Mouse (Mus musculus) MEL (cell line): Measurements from ENCODE around the gene Taf1c. TPM values are rescaled to one million over a fixed set of nuclear protein-coding genes. Genes with fewer than 3 reads are reported as not detected.

Experiments
- DNase-seq: peaks from one replicate; pipeline ENCODE4 v3.0.0; 2011; ENCODE audit warnings: low read depth, low spot score
- H3K27ac ChIP-seq: 2 replicates; pipeline ENCODE4 v1.5.1; 2012; ENCODE audit warnings: low read depth, mild to moderate bottlenecking, control low read depth, low read length, moderate library complexity; ENCODE audit not compliant: control insufficient read depth
- H3K27me3 ChIP-seq, 2 experiments: fragments of 150-350 bp in 1 of 2; sonication (generic) in 1 of 2; 2 replicates each; pipeline ENCODE4 v1.6.1; 2012; ENCODE audit warnings: low read length in 2 of 2, mild to moderate bottlenecking in 2 of 2, improper control_type of control experiment in 1 of 2, moderate library complexity in 1 of 2; ENCODE audit not compliant: insufficient read depth in 2 of 2, control insufficient read depth in 1 of 2
- H3K36me3 ChIP-seq, 2 experiments: 2 replicates each; pipeline ENCODE4 v1.6.1; 2012 to 2014; ENCODE audit warnings: low read length in 2 of 2, improper control_type of control experiment in 1 of 2, inconsistent platforms in 1 of 2, mild to moderate bottlenecking in 1 of 2; ENCODE audit not compliant: insufficient read depth in 2 of 2, control insufficient read depth in 1 of 2
- H3K4me1 ChIP-seq, 2 experiments: fragments of 150-350 bp in 1 of 2; sonication (generic) in 1 of 2; 2 replicates each; pipeline ENCODE4 v1.6.1; 2012; ENCODE audit warnings: low read length in 2 of 2, improper control_type of control experiment in 1 of 2, mild to moderate bottlenecking in 1 of 2; ENCODE audit not compliant: insufficient read depth in 2 of 2, control insufficient read depth in 1 of 2
- H3K4me3 ChIP-seq, 2 experiments: fragments of 150-350 bp in 1 of 2; sonication (generic) in 1 of 2; 2 replicates each; pipeline ENCODE4 v1.5.1; 2012; ENCODE audit warnings: low read depth in 2 of 2, low read length in 2 of 2, mild to moderate bottlenecking in 2 of 2, moderate library complexity in 2 of 2, control low read depth in 1 of 2, improper control_type of control experiment in 1 of 2; ENCODE audit not compliant: control insufficient read depth in 1 of 2, insufficient read depth in 1 of 2
- H3K79me2 ChIP-seq: 2 replicates; pipeline ENCODE4 v1.6.1; 2012; ENCODE audit warnings: mild to moderate bottlenecking, low read length, moderate library complexity; ENCODE audit not compliant: control insufficient read depth, poor library complexity, insufficient read depth
- H3K9ac ChIP-seq: 2 replicates; pipeline ENCODE4 v1.6.1; 2012; ENCODE audit warnings: low read depth, mild to moderate bottlenecking, control low read depth, low read length, moderate library complexity; ENCODE audit not compliant: control insufficient read depth, poor library complexity, severe bottlenecking
- H3K9me3 ChIP-seq: fragments of 150-350 bp; sonication (generic); replicated peaks from 2 replicates; pipeline ENCODE4 v1.6.1; 2012; ENCODE audit warnings: mild to moderate bottlenecking, low read length, improper control_type of control experiment, moderate library complexity; ENCODE audit not compliant: insufficient read depth
- CTCF ChIP-seq, 3 experiments: IDR thresholded peaks in 2 of 3; conservative IDR thresholded peaks in 1 of 3; 2 replicates each; pipeline ENCODE4 v1.5.1; 2011 to 2012; ENCODE audit warnings: low read length in 3 of 3, low read depth in 2 of 3, mild to moderate bottlenecking in 2 of 3, improper control_type of control experiment in 1 of 3, inconsistent platforms in 1 of 3, mixed read lengths in 1 of 3, moderate library complexity in 1 of 3; ENCODE audit not compliant: control insufficient read depth in 1 of 3, insufficient read depth in 1 of 3, poor library complexity in 1 of 3, severe bottlenecking in 1 of 3
- ELF1 ChIP-seq: IDR thresholded peaks from 2 replicates; pipeline ENCODE4 v1.6.1; 2014; ENCODE audit warnings: low read depth, mild to moderate bottlenecking, inconsistent platforms, low read length, improper control_type of control experiment, moderate library complexity
- HCFC1 ChIP-seq: IDR thresholded peaks from 2 replicates; pipeline ENCODE4 v1.6.1; 2012; ENCODE audit warnings: low read depth, mild to moderate bottlenecking, inconsistent platforms, low read length, improper control_type of control experiment, moderate library complexity
- KAT2A ChIP-seq: conservative IDR thresholded peaks from 2 replicates; pipeline ENCODE4 v1.6.1; 2012; ENCODE audit warnings: low read depth, low read length, improper control_type of control experiment, inconsistent platforms
- MAFK ChIP-seq: IDR thresholded peaks from 2 replicates; pipeline ENCODE4 v1.6.1; 2011; ENCODE audit warnings: low read depth, mild to moderate bottlenecking, low read length, improper control_type of control experiment, borderline replicate concordance
- MAZ ChIP-seq: IDR thresholded peaks from 2 replicates; pipeline ENCODE4 v1.6.1; 2012; ENCODE audit warnings: low read depth, mild to moderate bottlenecking, inconsistent platforms, low read length, improper control_type of control experiment
- MXI1 ChIP-seq: IDR thresholded peaks from 2 replicates; pipeline ENCODE4 v1.6.1; 2011; ENCODE audit warnings: mild to moderate bottlenecking, low read depth, low read length, improper control_type of control experiment
- MYC ChIP-seq: IDR thresholded peaks from 2 replicates; pipeline ENCODE4 v1.6.1; 2011; ENCODE audit warnings: low read depth, mild to moderate bottlenecking, low read length, improper control_type of control experiment, moderate library complexity
- NELFE ChIP-seq: IDR thresholded peaks from 2 replicates; pipeline ENCODE4 v1.6.1; 2011; ENCODE audit warnings: low read depth, low read length, improper control_type of control experiment
- RAD21 ChIP-seq: IDR thresholded peaks from 2 replicates; pipeline ENCODE4 v1.6.1; 2011; ENCODE audit warnings: mild to moderate bottlenecking, low read depth, low read length, improper control_type of control experiment
- SMC3 ChIP-seq: IDR thresholded peaks from 2 replicates; pipeline ENCODE4 v1.6.1; 2011; ENCODE audit warnings: low read depth, low read length, improper control_type of control experiment
- TAL1 ChIP-seq: IDR thresholded peaks from 2 replicates; pipeline ENCODE4 v1.6.1; 2012; ENCODE audit warnings: mild to moderate bottlenecking, inconsistent platforms, low read length, moderate library complexity, mixed read lengths
- ZC3H11A ChIP-seq: IDR thresholded peaks from 2 replicates; pipeline ENCODE4 v1.6.1; 2012; ENCODE audit warnings: low read depth, mild to moderate bottlenecking, inconsistent platforms, low read length, improper control_type of control experiment
- ZKSCAN1 ChIP-seq: IDR thresholded peaks from 2 replicates; pipeline ENCODE4 v1.6.1; 2012; ENCODE audit warnings: low read depth, mild to moderate bottlenecking, inconsistent platforms, low read length, improper control_type of control experiment, moderate library complexity
- ZMIZ1 ChIP-seq: IDR thresholded peaks from 2 replicates; pipeline ENCODE4 v1.6.1; 2012; ENCODE audit warnings: low read depth, mild to moderate bottlenecking, inconsistent platforms, low read length, improper control_type of control experiment, moderate library complexity
- ZNF384 ChIP-seq: IDR thresholded peaks from 2 replicates; pipeline ENCODE4 v1.6.1; 2012; ENCODE audit warnings: low read depth, mild to moderate bottlenecking, inconsistent platforms, low read length, improper control_type of control experiment
- polyA plus RNA-seq, 2 experiments: library from polyadenylated mRNA; stranded (reverse) in 1 of 2; unstranded in 1 of 2; fragments of >175 nt in 1 of 2; fragments of >200 nt in 1 of 2; gene quantifications; 2 replicates each; pipeline versions ENCODE4 v1.2.1 to v1.2.4; 2012; ENCODE audit warnings: low replicate concordance in 2 of 2, low read depth in 1 of 2; ENCODE audit not compliant: insufficient read length in 2 of 2, insufficient read depth in 1 of 2, missing spikeins in 1 of 2
- total RNA-seq: library from RNA; depleted of rRNA; stranded (reverse); fragments of 300-350 nt; gene quantifications from 2 replicates; pipeline ENCODE4 v1.2.3, GENCODE M21; 2012

Gene Taf1c
- total and polyA plus RNA-seq, 3 experiments, result 28.8 to 32.0 TPM; not detected in 1

- Histone ChIP-seq H3K4me1 (no peaks in the 10 kb centered on the region), H3K79me2 (no peaks in the 10 kb centered on the region), H3K27ac (no peak within 1 kb of the TSS), H3K27me3 (no peaks in the 10 kb centered on the region; a peak in 1 of 4 replicates), H3K9me3 (no peaks in the 10 kb centered on the region), H3K36me3 (no peaks in the 10 kb centered on the region), H3K9ac (no peak within 1 kb of the TSS), H3K4me3 (no peak within 1 kb of the TSS)
- TF ChIP-seq NELFE (no peak), ZMIZ1 (no peak), MAFK (no peak), MXI1 (no peak), KAT2A (no peak), TAL1 (no peak)
- DNase-seq, result no peak
Measured at GRCm38 (mm10) chr8:119612471-119612870, 7.4 kb upstream of the Taf1c start, which contains the start of gene Adad2. Gene Adad2 (plus strand): TSS chr8:119612747.

- H3K9ac ChIP-seq, result no peak overlapping the region
- H3K79me2 ChIP-seq, result peaks cover 16% of the 10 kb centered on the region
- peak; percentile 65 for DNase-seq
- H3K9me3 ChIP-seq, result no peaks in the 10 kb centered on the region
- H3K4me3 ChIP-seq, result no peak overlapping the region
- H3K36me3 ChIP-seq, result peaks cover 0 to 6% of the 10 kb centered on the region in 2 experiments; a peak in 1 of 4 replicates
- no peak overlapping the region for H3K27ac ChIP-seq
- TF ChIP-seq ZKSCAN1 (no peak), HCFC1 (peak; percentile 46; the same call in 1 of the 2 replicates), ZC3H11A (peak; percentile 21; the same call in 1 of the 2 replicates), MAZ (no peak), ZNF384 (peak; percentile 91), CTCF (IDR thresholded peaks at IDR 0.05 in 2 of 3, conservative IDR thresholded peaks at IDR 0.05 in 1 of 3; ENCODE audit: control insufficient read depth in 1 of 3, insufficient read depth in 1 of 3, low read depth in 2 of 3, low read length in 3 of 3, poor library complexity in 1 of 3, severe bottlenecking in 1 of 3) (peak; percentile 33 to 55 (median 35); a peak in 4 of 6 replicates), ELF1 (no peak), MXI1 (peak; percentile 42; the same call in 1 of the 2 replicates), MYC (peak; percentile 85), SMC3 (peak; percentile 46), RAD21 (peak; percentile 44)
- TF ChIP-seq, all 39 proteins: peak for 8
- H3K4me1 ChIP-seq, result peaks cover 2 to 18% of the 10 kb centered on the region in 2 experiments; a peak in 3 of 4 replicates
- no peaks in the 10 kb centered on the region for H3K27me3 ChIP-seq
Measured at GRCm38 (mm10) chr8:119606224-119606623, 1.2 kb upstream of the Taf1c start.
